In the genomic region with DNA sequence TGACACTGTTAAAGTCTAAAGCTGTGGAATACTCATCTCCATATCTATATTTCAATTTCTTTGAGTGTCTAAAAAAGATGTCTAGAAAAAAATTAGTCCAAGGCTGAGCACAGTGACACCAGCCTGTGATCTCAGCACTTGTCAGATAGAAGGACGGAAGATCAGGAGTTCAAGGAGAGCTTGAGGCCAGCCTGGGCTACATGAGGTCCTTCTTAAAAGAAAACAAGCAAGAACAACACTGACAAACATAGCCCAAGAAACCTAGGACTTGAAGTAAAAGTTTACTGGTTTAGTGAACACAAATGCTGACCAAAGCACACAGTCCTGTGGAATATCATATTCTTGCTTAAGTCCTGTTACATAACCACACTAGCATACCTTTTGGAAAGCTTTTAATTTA, we compare ENCODE assay signal across 17 mouse cellular contexts. TPM values are rescaled to one million over a fixed set of nuclear protein-coding genes. Genes with fewer than 3 reads are reported as not detected.
"Had no signal": no experiment of that assay in that cellular context is flagged by ENCODE, and none has a peak within 500 bp of the region (broad histone marks: within the 10 kb centered on the region; RNA-seq: fewer than 3 reads in every experiment).

No protein-coding gene starts in this region.

- H3K4me3 ChIP-seq: neural tube, embryonic 13.5 days; neural tube, embryonic 15.5 days; stomach, embryonic 15.5 days had no signal

- H3K4me2 ChIP-seq: neural tube, embryonic 13.5 days; neural tube, embryonic 15.5 days; stomach, embryonic 15.5 days had no signal

- H3K9me3 ChIP-seq: neural tube, embryonic 13.5 days; neural tube, embryonic 15.5 days; stomach, embryonic 15.5 days had no signal

- H3K27ac ChIP-seq: neural tube, embryonic 13.5 days; neural tube, embryonic 15.5 days; stomach, embryonic 15.5 days; stomach, postnatal 0 days had no signal

- H3K27me3 ChIP-seq: neural tube, embryonic 13.5 days; neural tube, embryonic 15.5 days; stomach, embryonic 15.5 days had no signal

- H3K9ac ChIP-seq: neural tube, embryonic 13.5 days; neural tube, embryonic 15.5 days; stomach, embryonic 15.5 days had no signal

- H3K4me1 ChIP-seq: neural tube, embryonic 13.5 days; neural tube, embryonic 15.5 days; stomach, embryonic 15.5 days had no signal

- DNase-seq: retina, postnatal 1 day; right cerebral cortex, adult 18-20 months; right cerebral cortex, postnatal 14 days; right cerebral cortex, postnatal 25 days; right cerebral cortex, postnatal 4 days; spleen, adult 18-20 months; thymus, adult 18-20 months; thymus, adult 2 months; thymus, postnatal 14 days; thymus, postnatal 25 days; thymus, postnatal 36 days; thymus, postnatal 4 days had no signal

RNA-seq across cellular contexts. Expression of a gene that starts 29.0 kb away (rescaled TPM):
- total RNA-seq: neutrophil, adult 5-6 weeks had no signal
